Mouse (Mus musculus): Measurements from ENCODE around the gene Samd5.

- TF ChIP-seq CTCF (IDR thresholded peaks at IDR 0.05; ENCODE audit: extremely low read depth, insufficient read length, insufficient replicate concordance, low read depth, low read length) (no peak), POLR2A (IDR thresholded peaks at IDR 0.05; ENCODE audit: low read depth, low read length) (no peak)
These were observed 29.9 kb upstream of the Samd5 start for GRCm38 (mm10) chr10:9704956-9705355.

All from small intestine, adult 2 months (tissue).